Mouse (Mus musculus) stomach, embryonic 15.5 days (tissue): ENCODE measurements around the gene Klf15. TPM values are rescaled to one million over a fixed set of nuclear protein-coding genes. Genes with fewer than 3 reads are reported as not detected.

Experiments used
- ATAC-seq: fragments of 200-750 bp; cut with Nextera tagmentation; 2 replicates; pipeline ENCODE4 v1.8.0; 2017; ENCODE audit warnings: low read depth, moderate number of reproducible peaks, moderate TSS enrichment; ENCODE audit not compliant: insufficient read depth, low FRiP score
- H3K27ac ChIP-seq: fragments of 300-500 bp; sonication (generic); 2 replicates; pipeline ENCODE4 v1.5.1; 2015; ENCODE audit warnings: mild to moderate bottlenecking, inconsistent platforms
- H3K27me3 ChIP-seq: fragments of 300-500 bp; sonication (generic); replicated peaks from 2 replicates; pipeline ENCODE4 v1.6.1; 2015; ENCODE audit warnings: inconsistent platforms
- H3K36me3 ChIP-seq: fragments of 300-500 bp; sonication (generic); 2 replicates; pipeline ENCODE4 v1.6.1; 2015; ENCODE audit warnings: inconsistent platforms
- H3K4me1 ChIP-seq: fragments of 300-500 bp; sonication (generic); 2 replicates; pipeline ENCODE4 v1.6.1; 2015; ENCODE audit warnings: inconsistent platforms
- H3K4me2 ChIP-seq: fragments of 300-500 bp; sonication (generic); 2 replicates; pipeline ENCODE4 v1.6.1; 2015; ENCODE audit warnings: mild to moderate bottlenecking, inconsistent platforms
- H3K4me3 ChIP-seq: fragments of 300-500 bp; sonication (generic); replicated peaks from 2 replicates; pipeline ENCODE4 v1.5.1; 2015; ENCODE audit warnings: inconsistent platforms
- H3K9ac ChIP-seq: fragments of 300-500 bp; sonication (generic); 2 replicates; pipeline ENCODE4 v1.6.1; 2015; ENCODE audit warnings: inconsistent platforms
- H3K9me3 ChIP-seq: fragments of 300-500 bp; sonication (generic); 2 replicates; pipeline ENCODE4 v1.6.1; 2016; ENCODE audit warnings: inconsistent platforms
- WGBS: fragments of 180-500 bp; shearing (Covaris S2); methylation state at CpG from one replicate; pipeline ENCODE4 v1.1.7; 2015; 5-methylcytosine and 5-hydroxymethylcytosine counted together
- polyA plus RNA-seq: library from polyadenylated mRNA; unstranded; fragments of >200 nt; fragmentation: Nextera tagmentation; extraction: Ambion mirVana; gene quantifications from 2 replicates; pipeline ENCODE4 v1.2.1, GENCODE M21; 2015

The Klf15 gene
- polyA plus RNA-seq, 1 experiment from 2014 or later = 11.5 TPM

GRCm38 (mm10) chr6:90514883-90515405 is 52.6 kb downstream of the Klf15 start:
- Histone ChIP-seq H3K9ac (no peak overlapping the region), H3K36me3 (no peaks in the 10 kb centered on the region), H3K4me2 (no peak overlapping the region), H3K27me3 (no peaks in the 10 kb centered on the region), H3K27ac (no peak overlapping the region), H3K4me1 (0 out of 2 replicates have a peak, but pooled peaks cover 3% of the 10 kb centered on the region), H3K9me3 (no peaks in the 10 kb centered on the region), H3K4me3 (no peak overlapping the region)
- peak; percentile 91 for ATAC-seq
- WGBS = 32% methylated on average over 4 of the region's 4 CpGs

GRCm38 (mm10) chr6:90518892-90519291 is 56.5 kb downstream of the Klf15 start:
- Histone ChIP-seq H3K36me3 (no peaks in the 10 kb centered on the region), H3K9me3 (no peaks in the 10 kb centered on the region), H3K4me2 (no peak overlapping the region), H3K27me3 (no peaks in the 10 kb centered on the region; the same call in 1 of the 2 replicates), H3K4me3 (no peak overlapping the region), H3K9ac (no peak overlapping the region), H3K27ac (no peak overlapping the region), H3K4me1 (0 out of 2 replicates have a peak, but pooled peaks cover 3% of the 10 kb centered on the region)
- WGBS = 32% methylated on average over 3 of the region's 3 CpGs
- ATAC-seq = no peak

- Histone ChIP-seq H3K4me3 (no peak overlapping the region), H3K4me1 (0 out of 2 replicates have a peak, but pooled peaks cover 3% of the 10 kb centered on the region), H3K27ac (no peak overlapping the region), H3K27me3 (no peaks in the 10 kb centered on the region; the same call in 1 of the 2 replicates), H3K36me3 (no peaks in the 10 kb centered on the region), H3K9me3 (no peaks in the 10 kb centered on the region), H3K9ac (no peak overlapping the region), H3K4me2 (no peak overlapping the region)
- no peak for ATAC-seq
- WGBS = 40% methylated on average over 5 of the region's 5 CpGs
Observed at GRCm38 (mm10) chr6:90519375-90519774, 57.0 kb downstream of the Klf15 start.

Other genes starting within 250 kb of the Klf15 start
- not detected in 2 replicates for gene Vmn1r53, start 238.1 kb upstream of the Klf15 start, polyA plus RNA-seq
- not detected in 2 replicates for gene Vmn1r54, start 216.3 kb upstream of the Klf15 start, polyA plus RNA-seq
- gene BC048671, start 161.4 kb upstream of the Klf15 start, polyA plus RNA-seq = not detected in 2 replicates
- 0.94 and 1.7 TPM in 2 replicates for gene Chst13, start 137.4 kb upstream of the Klf15 start, polyA plus RNA-seq
- gene Uroc1, start 129.3 kb upstream of the Klf15 start, polyA plus RNA-seq = 0.46 and 1.2 TPM in 2 replicates
- gene Zxdc, start 93.1 kb upstream of the Klf15 start, polyA plus RNA-seq = 7.7 and 7.9 TPM in 2 replicates
- 0.40 and 0.57 TPM in 2 replicates for gene Cfap100, start 33.8 kb upstream of the Klf15 start, polyA plus RNA-seq
- gene Aldh1l1, start 23.9 kb downstream of the Klf15 start, polyA plus RNA-seq = 10.1 and 10.5 TPM in 2 replicates
- 6.8 and 7.7 TPM in 2 replicates for gene Slc41a3, start 142.1 kb downstream of the Klf15 start, polyA plus RNA-seq